Mouse (Mus musculus) CH12.LX (cell line): ENCODE results near the gene Luzp1. TPM values are rescaled to one million over a fixed set of nuclear protein-coding genes. Genes with fewer than 3 reads are reported as not detected.

ENCODE experiments used
- DNase-seq: peaks from one replicate; pipeline ENCODE4 v3.0.0-alpha.2; 2013; ENCODE audit errors: extremely low read depth
- H3K27ac ChIP-seq: 2 replicates; pipeline ENCODE4 v1.5.1; 2012; ENCODE audit warnings: low read depth, mild to moderate bottlenecking, control low read depth, moderate library complexity; ENCODE audit not compliant: insufficient read depth
- H3K27me3 ChIP-seq: replicated peaks from 2 replicates; pipeline ENCODE3; 2012; ENCODE audit warnings: inconsistent platforms
- H3K36me3 ChIP-seq, 2 experiments: replicated peaks in 1 of 2; 2 replicates each; pipeline versions ENCODE3 to v1.6.1; 2012; ENCODE audit warnings: inconsistent platforms in 1 of 2, low read length in 1 of 2, mild to moderate bottlenecking in 1 of 2, mixed read lengths in 1 of 2, moderate library complexity in 1 of 2; ENCODE audit not compliant: control insufficient read depth in 1 of 2, insufficient read depth in 1 of 2
- H3K4me1 ChIP-seq, 2 experiments: 2 replicates each; pipeline ENCODE4 v1.6.1; 2012; ENCODE audit warnings: inconsistent platforms in 1 of 2, moderate library complexity in 1 of 2; ENCODE audit not compliant: insufficient read depth in 2 of 2, control insufficient read depth in 1 of 2
- H3K4me2 ChIP-seq: 2 replicates; pipeline ENCODE4 v1.6.1; 2012; ENCODE audit warnings: low read depth, mild to moderate bottlenecking, control low read depth; ENCODE audit not compliant: poor library complexity, insufficient read depth, severe bottlenecking
- H3K4me3 ChIP-seq, 3 experiments: fragments of 150-350 bp in 1 of 3; sonication (generic) in 1 of 3; replicated peaks in 1 of 3; 2 replicates each; pipeline versions ENCODE3 to v1.5.1; 2011 to 2012; ENCODE audit warnings: low read depth in 2 of 3, low read length in 2 of 3, mild to moderate bottlenecking in 2 of 3, moderate library complexity in 2 of 3, control low read depth in 1 of 3, improper control_type of control experiment in 1 of 3, inconsistent platforms in 1 of 3, mixed read lengths in 1 of 3; ENCODE audit not compliant: poor library complexity in 1 of 3
- H3K79me2 ChIP-seq: replicated peaks from 2 replicates; pipeline ENCODE4 v1.6.1; 2012; ENCODE audit warnings: mild to moderate bottlenecking, moderate library complexity; ENCODE audit not compliant: control insufficient read depth, poor library complexity, insufficient read depth, severe bottlenecking; ENCODE audit errors: extremely low read depth
- H3K9ac ChIP-seq: 2 replicates; pipeline ENCODE4 v1.6.1; 2012; ENCODE audit warnings: low read depth, mild to moderate bottlenecking, control low read depth, moderate library complexity; ENCODE audit not compliant: insufficient read depth
- H3K9me3 ChIP-seq: replicated peaks from 2 replicates; pipeline ENCODE3; 2012; ENCODE audit warnings: low read length, inconsistent platforms, mixed read lengths
- BHLHE40 ChIP-seq: IDR thresholded peaks from 2 replicates; pipeline ENCODE4 v1.6.1; 2011; ENCODE audit warnings: mild to moderate bottlenecking, low read depth, low read length, improper control_type of control experiment
- CHD1 ChIP-seq: IDR thresholded peaks from 2 replicates; pipeline ENCODE4 v1.6.1; 2012; ENCODE audit warnings: low read depth, low read length, improper control_type of control experiment, inconsistent platforms
- E2F4 ChIP-seq: IDR thresholded peaks from 2 replicates; pipeline ENCODE4 v1.6.1; 2011; ENCODE audit warnings: low read depth, low read length, improper control_type of control experiment; ENCODE audit not compliant: insufficient replicate concordance
- ELF1 ChIP-seq: IDR thresholded peaks from 2 replicates; pipeline ENCODE4 v1.6.1; 2014; ENCODE audit warnings: low read depth, mild to moderate bottlenecking, inconsistent platforms, low read length, improper control_type of control experiment
- EP300 ChIP-seq: IDR thresholded peaks from 2 replicates; pipeline ENCODE4 v1.6.1; 2011; ENCODE audit warnings: low read length, improper control_type of control experiment
- ETS1 ChIP-seq: conservative IDR thresholded peaks from 2 replicates; pipeline ENCODE4 v1.6.1; 2012; ENCODE audit warnings: low read depth, mild to moderate bottlenecking, inconsistent platforms, low read length, improper control_type of control experiment, moderate library complexity
- GABPA ChIP-seq: IDR thresholded peaks from 2 replicates; pipeline ENCODE4 v1.6.1; 2012; ENCODE audit warnings: low read depth, low read length, improper control_type of control experiment, inconsistent platforms; ENCODE audit not compliant: insufficient replicate concordance
- HCFC1 ChIP-seq: IDR thresholded peaks from 2 replicates; pipeline ENCODE4 v1.6.1; 2012; ENCODE audit warnings: low read depth, mild to moderate bottlenecking, inconsistent platforms, low read length, improper control_type of control experiment
- JUN ChIP-seq: IDR thresholded peaks from 2 replicates; pipeline ENCODE4 v1.6.1; 2011; ENCODE audit warnings: low read depth, mild to moderate bottlenecking, low read length, improper control_type of control experiment, moderate library complexity; ENCODE audit not compliant: insufficient read depth
- KAT2A ChIP-seq: IDR thresholded peaks from 2 replicates; pipeline ENCODE4 v1.6.1; 2012; ENCODE audit warnings: low read length, improper control_type of control experiment, inconsistent platforms; ENCODE audit not compliant: insufficient replicate concordance
- MAFK ChIP-seq: IDR thresholded peaks from 2 replicates; pipeline ENCODE4 v1.6.1; 2011; ENCODE audit warnings: low read length, improper control_type of control experiment; ENCODE audit not compliant: insufficient replicate concordance
- MAZ ChIP-seq: IDR thresholded peaks from 2 replicates; pipeline ENCODE4 v1.6.1; 2012; ENCODE audit warnings: low read depth, mild to moderate bottlenecking, inconsistent platforms, low read length, improper control_type of control experiment, moderate library complexity
- MEF2A ChIP-seq: IDR thresholded peaks from 2 replicates; pipeline ENCODE4 v1.6.1; 2014; ENCODE audit warnings: low read depth, mild to moderate bottlenecking, inconsistent platforms, low read length, improper control_type of control experiment, borderline replicate concordance
- NELFE ChIP-seq: IDR thresholded peaks from 2 replicates; pipeline ENCODE4 v1.6.1; 2011; ENCODE audit warnings: low read depth, low read length, improper control_type of control experiment
- PAX5 ChIP-seq: IDR thresholded peaks from 2 replicates; pipeline ENCODE4 v1.6.1; 2012; ENCODE audit warnings: low read length, inconsistent platforms, mixed read lengths
- POLR2A ChIP-seq: IDR thresholded peaks from 2 replicates; pipeline ENCODE4 v1.6.1; 2011; ENCODE audit warnings: low read depth, mild to moderate bottlenecking, improper control_type of control experiment, low read length
- POLR2AphosphoS2 ChIP-seq: IDR thresholded peaks from 2 replicates; pipeline ENCODE4 v1.6.1; 2011; ENCODE audit warnings: low read depth, low read length, improper control_type of control experiment
- RCOR1 ChIP-seq: conservative IDR thresholded peaks from 2 replicates; pipeline ENCODE4 v1.6.1; 2012; ENCODE audit warnings: low read depth, mild to moderate bottlenecking, inconsistent platforms, low read length, improper control_type of control experiment
- UBTF ChIP-seq: IDR thresholded peaks from 2 replicates; pipeline ENCODE4 v1.6.1; 2012; ENCODE audit warnings: low read depth, mild to moderate bottlenecking, inconsistent platforms, low read length, improper control_type of control experiment, moderate library complexity
- USF1 ChIP-seq: IDR thresholded peaks from 2 replicates; pipeline ENCODE4 v1.6.1; 2014; ENCODE audit warnings: low read depth, mild to moderate bottlenecking, inconsistent platforms, low read length, improper control_type of control experiment
- USF2 ChIP-seq: conservative IDR thresholded peaks from 2 replicates; pipeline ENCODE4 v1.6.1; 2011; ENCODE audit warnings: low read depth, low read length, improper control_type of control experiment
- ZKSCAN1 ChIP-seq: IDR thresholded peaks from 2 replicates; pipeline ENCODE4 v1.6.1; 2012; ENCODE audit warnings: low read depth, inconsistent platforms, low read length, improper control_type of control experiment, borderline replicate concordance
- ZNF384 ChIP-seq: IDR thresholded peaks from 2 replicates; pipeline ENCODE4 v1.6.1; 2012; ENCODE audit warnings: low read depth, low read length, improper control_type of control experiment, inconsistent platforms
- dilution Hi-C: fragments of 300-500 bp; cut with MboI; formaldehyde crosslinking; loops from 2 replicates; pipeline ENCODE4 v1.14.3; 2020; ENCODE audit warnings: low sequenced_read_pairs; ENCODE audit not compliant: extremely low pct_unique_long_range_greater_than_20kb, extremely low pct_ligation_motif_present
- in situ Hi-C: fragments of 300-500 bp; cut with MboI; formaldehyde crosslinking; loops from 3 replicates; pipeline ENCODE4 v1.14.3; 2019; ENCODE audit warnings: low sequenced_read_pairs, low pct_ligation_motif_present, low pct_unique_long_range_greater_than_20kb, mixed read lengths
- polyA plus RNA-seq: library from polyadenylated mRNA; unstranded; fragments of >175 nt; gene quantifications from 2 replicates; pipeline ENCODE4 v1.2.1, GENCODE M21; 2012; ENCODE audit warnings: low read depth; ENCODE audit not compliant: insufficient read length
- total RNA-seq, 2 experiments: library from RNA; depleted of rRNA; stranded (reverse); fragments of 300-350 nt in 1 of 2; fragments of >200 nt in 1 of 2; gene quantifications; 2 replicates each; pipeline ENCODE4 v1.2.3; 2012 to 2014

Gene Luzp1
- total and polyA plus RNA-seq, 3 experiments = 5.0 to 7.0 (median 6.1) TPM

DNA sequence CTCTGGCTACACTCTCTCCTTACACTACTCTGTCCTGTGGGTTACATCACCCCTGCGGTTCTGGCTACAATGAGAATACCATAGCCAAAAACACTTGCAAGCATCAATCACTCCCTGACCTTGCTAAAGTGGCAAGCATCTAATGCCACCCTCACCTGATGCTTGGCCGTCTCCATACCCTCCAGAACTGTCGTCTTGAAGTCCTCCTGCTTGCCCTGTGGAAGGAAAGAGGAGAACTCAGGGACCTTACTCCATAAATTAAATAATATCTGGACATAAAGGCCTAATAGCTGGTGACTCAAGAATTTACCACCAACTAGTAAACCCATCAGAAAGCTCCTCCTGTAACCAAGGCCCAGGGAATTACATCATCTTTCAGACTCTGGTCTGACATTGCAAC lies 112.3 kb downstream of the Luzp1 start:
- dilution Hi-C loops (no loop called here), in situ Hi-C loops (no loop called here)
- DNase-seq = no peak
- H3K27me3 ChIP-seq = no peaks in the 10 kb centered on the region
- no peak overlapping the region for H3K9ac ChIP-seq
- H3K79me2 ChIP-seq = peaks cover 23% of the 10 kb centered on the region
- no peak overlapping the region for H3K27ac ChIP-seq
- no peaks in the 10 kb centered on the region for H3K9me3 ChIP-seq
- TF ChIP-seq MEF2A = no peak
- no peak overlapping the region for H3K4me3 ChIP-seq
- peaks cover 3 to 38% of the 10 kb centered on the region in 2 experiments for H3K36me3 ChIP-seq
- H3K4me1 ChIP-seq = peaks cover 2 to 28% of the 10 kb centered on the region in 2 experiments; a peak in 3 of 4 replicates
- no peak overlapping the region for H3K4me2 ChIP-seq

DNA sequence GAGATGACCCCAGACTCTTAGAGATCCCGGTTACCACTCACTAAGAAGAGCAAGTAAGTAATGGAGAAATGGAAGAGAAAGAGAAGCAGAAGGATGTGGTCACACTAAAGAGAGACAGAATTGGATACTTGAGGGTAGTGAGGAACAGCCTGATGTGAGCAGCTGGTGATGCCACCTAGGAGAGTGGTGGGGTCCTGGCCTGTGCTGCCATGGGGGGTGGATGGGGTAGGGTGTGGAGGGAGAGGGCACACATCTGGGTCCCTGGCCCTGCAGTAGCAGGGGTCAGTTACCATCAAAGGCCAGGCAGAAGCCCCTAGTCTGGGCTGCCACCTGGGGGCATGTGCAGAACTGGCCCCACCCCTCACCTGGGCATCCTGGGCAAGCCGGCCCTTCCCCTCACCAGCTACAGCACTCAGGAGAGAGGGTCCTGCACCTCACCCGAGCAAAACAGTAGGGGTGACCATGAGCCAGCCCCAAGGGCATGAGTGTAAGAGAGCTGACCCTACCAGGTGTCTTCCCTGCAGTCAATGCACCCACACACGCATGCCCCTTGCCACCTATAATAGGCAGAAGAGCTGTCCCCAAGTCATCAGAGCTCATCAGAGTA lies 117.8 kb downstream of the Luzp1 start:
- no peak overlapping the region for H3K4me2 ChIP-seq

DNA sequence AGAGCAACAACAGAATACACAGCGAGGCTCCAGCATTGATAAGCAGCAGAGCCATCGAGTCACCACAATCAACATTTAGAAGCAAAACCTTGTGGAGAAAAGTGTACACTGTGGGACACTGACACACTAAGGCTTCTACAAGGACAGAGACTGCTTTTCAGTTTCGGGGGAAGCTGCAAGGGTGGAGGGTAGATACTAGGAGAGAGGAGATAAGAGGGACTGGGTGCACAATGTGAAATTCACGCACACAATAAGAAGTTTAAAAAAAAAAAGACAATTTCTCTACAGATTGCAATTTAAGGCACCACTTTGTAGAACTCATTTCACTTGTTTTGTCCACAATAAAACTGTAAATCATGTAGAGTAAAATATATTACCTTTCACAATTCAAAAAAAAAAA lies 118.4 kb downstream of the Luzp1 start:
- peaks cover 6 to 56% of the 10 kb centered on the region in 2 experiments for H3K36me3 ChIP-seq
- dilution Hi-C loops = no loop called here
- in situ Hi-C loops = no loop called here
- H3K27me3 ChIP-seq = no peaks in the 10 kb centered on the region
- H3K9ac ChIP-seq = no peak overlapping the region
- H3K79me2 ChIP-seq = peaks cover 23% of the 10 kb centered on the region
- H3K4me1 ChIP-seq = peaks cover 0 to 21% of the 10 kb centered on the region in 2 experiments; a peak in 3 of 4 replicates
- H3K9me3 ChIP-seq = no peaks in the 10 kb centered on the region
- H3K4me3 ChIP-seq = no peak overlapping the region
- TF ChIP-seq E2F4 (no peak), EP300 (no peak), POLR2A (no peak), PAX5 (no peak), GABPA (no peak), USF1 (no peak), ETS1 (no peak), MAZ (no peak), HCFC1 (no peak), CHD1 (no peak), ZNF384 (no peak), NELFE (no peak), RCOR1 (no peak), POLR2AphosphoS2 (no peak), JUN (no peak)
- TF ChIP-seq, all 38 proteins: peak for 0
- no peak for DNase-seq
- Histone ChIP-seq H3K27ac (no peak overlapping the region), H3K4me2 (no peak overlapping the region)

More for the DNA sequence above, 117.8 kb downstream of the Luzp1 start:
- no peak overlapping the region for H3K9ac ChIP-seq
- peaks cover 6 to 53% of the 10 kb centered on the region in 2 experiments for H3K36me3 ChIP-seq
- H3K9me3 ChIP-seq = no peaks in the 10 kb centered on the region
- no peak overlapping the region for H3K4me3 ChIP-seq
- no peak overlapping the region for H3K27ac ChIP-seq
- dilution Hi-C loops (no loop called here), in situ Hi-C loops (no loop called here)
- H3K27me3 ChIP-seq = no peaks in the 10 kb centered on the region
- peaks cover 23% of the 10 kb centered on the region for H3K79me2 ChIP-seq
- H3K4me1 ChIP-seq = peaks cover 0 to 17% of the 10 kb centered on the region in 2 experiments; a peak in 3 of 4 replicates
- no peak for TF ChIP-seq RCOR1
- TF ChIP-seq ZKSCAN1 = no peak
- TF ChIP-seq BHLHE40 = no peak
- no peak for TF ChIP-seq USF2
- no peak for TF ChIP-seq EP300
- TF ChIP-seq POLR2AphosphoS2 = no peak
- no peak for TF ChIP-seq UBTF
- TF ChIP-seq E2F4 = no peak
- TF ChIP-seq MAFK = no peak
- TF ChIP-seq ELF1 = no peak
- TF ChIP-seq KAT2A = no peak
- no peak for TF ChIP-seq USF1
- no peak for DNase-seq
